Mouse (Mus musculus) lung, postnatal 0 days (tissue): ENCODE results near the gene Cybrd1.

Source experiments
- CTCF ChIP-seq: IDR thresholded peaks from 2 replicates; pipeline ENCODE4 v1.5.1; 2016; ENCODE audit warnings: antibody characterized with exemption, mild to moderate bottlenecking
- EP300 ChIP-seq: IDR thresholded peaks from 2 replicates; pipeline ENCODE4 v1.6.1; 2016; ENCODE audit warnings: antibody characterized with exemption, mild to moderate bottlenecking, control low read depth

GRCm38 (mm10) chr2:71127779-71128534, 10.2 kb downstream of the Cybrd1 start:
- TF ChIP-seq CTCF (no peak), EP300 (no peak)
